In the genomic region with DNA sequence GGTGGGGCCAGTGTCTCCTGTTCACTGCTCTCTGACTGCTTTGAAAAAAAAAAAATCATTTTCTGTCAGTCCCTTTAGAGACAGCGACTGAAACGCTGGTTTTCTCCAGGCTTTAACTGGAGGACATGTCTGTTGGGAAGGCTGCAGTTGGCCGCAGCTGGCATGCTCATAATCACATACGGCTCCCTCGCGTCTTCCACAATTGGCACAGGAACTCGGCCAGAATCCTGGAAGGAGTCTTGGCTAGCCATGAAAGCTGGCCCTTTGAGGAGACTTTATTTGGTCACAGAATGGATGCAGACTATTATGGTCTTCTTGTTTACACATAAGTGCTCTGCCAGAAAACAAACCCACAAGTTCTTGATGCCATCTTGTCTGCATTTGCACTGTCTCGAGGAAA, we compare ENCODE assay signal across 11 mouse cellular contexts.
A peak's percentile ranks its signal among the peaks of the same experiment; 100 is the strongest.
DNase-seq lines count a peak whose midpoint lies in the region; ATAC-seq and TF ChIP-seq lines count a peak whose summit lies in the region.
"Had no signal": no experiment of that assay in that cellular context is flagged by ENCODE, and none has a peak within 500 bp of the region (broad histone marks: within the 10 kb centered on the region; RNA-seq: fewer than 3 reads in every experiment).

No protein-coding gene starts in this region.

- H3K27ac ChIP-seq in cerebellum, adult 2 months (ENCODE audit: insufficient read depth, low read length) = no peak overlapping the region
- H3K27ac ChIP-seq in lung, embryonic 14.5 days (ENCODE audit: low read depth) = no peak overlapping the region
- H3K27ac ChIP-seq: heart, adult 2 months had no signal

- no peak for TF ChIP-seq CTCF in cerebellum, adult 2 months (IDR thresholded peaks at IDR 0.05; ENCODE audit: borderline replicate concordance, insufficient read depth, low read depth, low read length)
- TF ChIP-seq CTCF in lung, embryonic 14.5 days (IDR thresholded peaks at IDR 0.05; ENCODE audit: low read depth) = no peak

- no peak for ATAC-seq in cerebellum, adult (ENCODE audit: insufficient number of reproducible peaks, low FRiP score, low TSS enrichment)
- no peak for ATAC-seq in lung, embryonic 14.5 days (ENCODE audit: insufficient read depth)
- ATAC-seq in CD4-positive, CD25-positive, alpha-beta regulatory T cell, adult 4 months = no peak

- H3K9me3 ChIP-seq in lung, embryonic 14.5 days (ENCODE audit: low read depth, low read length) = no peaks in the 10 kb centered on the region
- H3K9me3 ChIP-seq: megakaryocyte, embryonic 14.5 days had no signal

- no peak overlapping the region for H3K4me2 ChIP-seq in lung, embryonic 14.5 days

- DNase-seq in cerebellum, adult 2 months = peak; percentile 19 to 28
- DNase-seq in lung, embryonic 14.5 days = peak; percentile 3
- DNase-seq in lung, postnatal 25 days (ENCODE audit: low spot score) = no peak
- DNase-seq in layer of hippocampus, adult 8-10 months (ENCODE audit: low spot score in 2 of 2) = peak; percentile 25 to 39
- DNase-seq in right cerebral cortex, postnatal 4 days = peak; percentile 56
- DNase-seq in thymus, postnatal 25 days = no peak
- DNase-seq: B cell, adult 2 months; heart, adult 2 months had no signal

- no peak overlapping the region for H3K9ac ChIP-seq in lung, embryonic 14.5 days

- H3K4me1 ChIP-seq in cerebellum, adult 2 months (ENCODE audit: control insufficient read depth, insufficient read depth, low read length) = no peaks in the 10 kb centered on the region
- H3K4me1 ChIP-seq in lung, embryonic 14.5 days (ENCODE audit: insufficient read depth) = no peaks in the 10 kb centered on the region
- H3K4me1 ChIP-seq: megakaryocyte, embryonic 14.5 days had no signal

- no peak for TF ChIP-seq POLR2A in cerebellum, adult 2 months (IDR thresholded peaks at IDR 0.05; ENCODE audit: borderline replicate concordance, insufficient read depth, low read length)

- H3K27me3 ChIP-seq in cerebellum, adult 2 months (ENCODE audit: control insufficient read depth, insufficient read depth, low read length) = no peaks in the 10 kb centered on the region
- no peaks in the 10 kb centered on the region for H3K27me3 ChIP-seq in lung, embryonic 14.5 days (ENCODE audit: insufficient read depth, low read length)

- H3K36me3 ChIP-seq in lung, embryonic 14.5 days (ENCODE audit: insufficient read depth) = no peaks in the 10 kb centered on the region

- WGBS in cerebellum, adult 2 months = 5% methylated on average over 8 of the region's 8 CpGs
- 70% methylated on average over 8 of the region's 8 CpGs for WGBS in lung, embryonic 14.5 days

- no peak overlapping the region for H3K4me3 ChIP-seq in cerebellum, adult 2 months (replicated peaks; ENCODE audit: insufficient read depth, low read depth, low read length)
- H3K4me3 ChIP-seq in lung, embryonic 14.5 days (ENCODE audit: low read depth, low read length) = no peak overlapping the region
- H3K4me3 ChIP-seq: heart, adult 2 months; megakaryocyte, embryonic 14.5 days had no signal

Comparison
In these comparisons a context has a peak if more than half of its experiments do, and no peak if none do; other contexts are left out.
1. DNase-seq: peak in cerebellum, adult 2 months (2 of 2), lung, embryonic 14.5 days (single experiment), layer of hippocampus, adult 8-10 months (2 of 2) and right cerebral cortex, postnatal 4 days (single experiment); none in lung, postnatal 25 days (single experiment) and thymus, postnatal 25 days (single experiment).